Comparison of ENCODE assay signal across 8 mouse cellular contexts in the genomic region with DNA sequence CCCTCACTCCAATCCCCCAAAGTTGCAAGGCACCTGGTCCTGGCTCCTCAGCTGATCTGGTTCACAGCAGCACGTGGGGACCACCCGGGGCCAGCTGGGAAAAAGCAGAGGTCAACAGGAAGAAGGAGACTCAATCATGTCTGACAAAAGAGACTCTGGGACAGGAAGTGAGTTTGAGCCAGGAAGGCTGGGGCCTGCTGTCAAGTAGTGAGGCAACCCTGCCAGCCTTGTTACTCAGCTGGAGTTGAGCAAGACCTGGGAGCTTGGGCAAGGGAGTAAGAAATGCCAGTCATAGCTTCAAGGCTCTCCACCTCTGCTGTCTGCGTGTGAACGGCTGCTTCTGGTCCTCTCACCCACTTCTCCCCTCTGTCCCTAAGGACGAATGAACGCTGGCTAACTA. TPM values are rescaled to one million over a fixed set of nuclear protein-coding genes. Genes with fewer than 3 reads are reported as not detected.
DNase-seq lines count a peak whose midpoint lies in the region; ATAC-seq and TF ChIP-seq lines count a peak whose summit lies in the region.

A gene (minus strand): TSS at position 111 of the 400 bp plus-strand sequence.

- H3K27me3 ChIP-seq in cerebellum, adult 2 months (ENCODE audit: control insufficient read depth, insufficient read depth, low read length): no peaks in the 10 kb centered on the region
- H3K27me3 ChIP-seq in limb, embryonic 10.5 days (ENCODE audit: low read depth, poor library complexity, severe bottlenecking): no peaks in the 10 kb centered on the region
- H3K27me3 ChIP-seq in midbrain, embryonic 11.5 days (ENCODE audit: control insufficient read depth, insufficient read depth, low read length): no peaks in the 10 kb centered on the region

- no peaks in the 10 kb centered on the region for H3K4me1 ChIP-seq in cerebellum, adult 2 months (ENCODE audit: control insufficient read depth, insufficient read depth, low read length)
- H3K4me1 ChIP-seq in limb, embryonic 10.5 days: peaks cover 8% of the 10 kb centered on the region
- H3K4me1 ChIP-seq in midbrain, embryonic 11.5 days (ENCODE audit: control insufficient read depth, insufficient read depth, low read length): no peaks in the 10 kb centered on the region

- 57% methylated on average over 6 of the region's 6 CpGs for WGBS in cerebellum, adult 2 months
- 52% methylated on average over 6 of the region's 6 CpGs for WGBS in limb, embryonic 10.5 days
- 64% methylated on average over 6 of the region's 6 CpGs for WGBS in midbrain, embryonic 11.5 days

- H3K9ac ChIP-seq in midbrain, embryonic 11.5 days (ENCODE audit: low read length): no peak within 1 kb of the TSS

- no peak for DNase-seq in cerebellum, adult 2 months
- DNase-seq in cerebellum, adult 18-20 months: no peak
- DNase-seq in adrenal gland, postnatal 4 days (ENCODE audit: low spot score in 2 of 2): peak in 1 of 2 experiments; percentile 40
- peak; percentile 59 for DNase-seq in gastrocnemius, postnatal 25 days
- no peak for DNase-seq in limb, embryonic 10.5 days (ENCODE audit: low spot score)
- DNase-seq in midbrain, embryonic 11.5 days (ENCODE audit: low spot score, missing footprints): no peak
- no peak for DNase-seq in cerebellum, adult 8-10 months

- no peak within 1 kb of the TSS for H3K27ac ChIP-seq in cerebellum, adult 2 months (ENCODE audit: insufficient read depth, low read length)
- H3K27ac ChIP-seq in limb, embryonic 10.5 days: no peak within 1 kb of the TSS
- H3K27ac ChIP-seq in midbrain, embryonic 11.5 days (ENCODE audit: low read depth, low read length): no peak within 1 kb of the TSS

- ATAC-seq in inflammation-experienced regulatory T-cells, adult 6 months: no peak
- ATAC-seq in midbrain, embryonic 11.5 days (ENCODE audit: low FRiP score): no peak

- no peak for TF ChIP-seq CTCF in cerebellum, adult 2 months (IDR thresholded peaks at IDR 0.05; ENCODE audit: borderline replicate concordance, insufficient read depth, low read depth, low read length)

- no peak for TF ChIP-seq POLR2A in cerebellum, adult 2 months (IDR thresholded peaks at IDR 0.05; ENCODE audit: borderline replicate concordance, insufficient read depth, low read length)

- no peaks in the 10 kb centered on the region for H3K36me3 ChIP-seq in limb, embryonic 10.5 days
- no peaks in the 10 kb centered on the region for H3K36me3 ChIP-seq in midbrain, embryonic 11.5 days (ENCODE audit: control insufficient read depth, insufficient read depth, low read length)

- no peak within 1 kb of the TSS for H3K4me3 ChIP-seq in cerebellum, adult 2 months (replicated peaks; ENCODE audit: insufficient read depth, low read depth, low read length)
- no peak within 1 kb of the TSS for H3K4me3 ChIP-seq in limb, embryonic 10.5 days
- H3K4me3 ChIP-seq in midbrain, embryonic 11.5 days (ENCODE audit: low read depth, low read length): no peak within 1 kb of the TSS

- no peak within 1 kb of the TSS for H3K4me2 ChIP-seq in midbrain, embryonic 11.5 days

- no peaks in the 10 kb centered on the region for H3K9me3 ChIP-seq in limb, embryonic 10.5 days (replicated peaks)
- H3K9me3 ChIP-seq in midbrain, embryonic 11.5 days (ENCODE audit: control insufficient read depth, low read length): no peaks in the 10 kb centered on the region

RNA-seq across cellular contexts. Expression of the gene that starts here (rescaled TPM):
- 91.1 and 103 TPM in 2 replicates for polyA plus RNA-seq in cerebellum, adult 2 months (2012; rRNA removed)
- 10 to 100 TPM; 59.1 to 61.4 TPM for total RNA-seq in adrenal gland, postnatal 4 days (2021)
- 10 to 100 TPM; 69.4 to 71.0 TPM for total RNA-seq in gastrocnemius, postnatal 25 days (2021)
- polyA plus RNA-seq in inflammation-experienced regulatory T-cells, adult 6 months (2017; shearing (Covaris generic)): 10 to 100 TPM; 30.8 to 36.0 (median 32.1) TPM
- 52.6 and 61.8 TPM in 2 replicates for polyA plus RNA-seq in limb, embryonic 10.5 days (2016; fragmentation: Nextera tagmentation; extraction: Ambion mirVana)
- polyA plus RNA-seq in midbrain, embryonic 11.5 days (2014; fragmentation: Nextera tagmentation; extraction: Ambion mirVana): 47.6 and 49.6 TPM in 2 replicates
